Mouse (Mus musculus) MEL (cell line): ENCODE data around the gene Aip. TPM values are rescaled to one million over a fixed set of nuclear protein-coding genes. Genes with fewer than 3 reads are reported as not detected.

ENCODE experiments used
- DNase-seq: peaks from one replicate; pipeline ENCODE4 v3.0.0; 2011; ENCODE audit warnings: low read depth, low spot score
- H3K27ac ChIP-seq: 2 replicates; pipeline ENCODE4 v1.5.1; 2012; ENCODE audit warnings: low read depth, mild to moderate bottlenecking, control low read depth, low read length, moderate library complexity; ENCODE audit not compliant: control insufficient read depth
- H3K27me3 ChIP-seq, 2 experiments: fragments of 150-350 bp in 1 of 2; sonication (generic) in 1 of 2; 2 replicates each; pipeline ENCODE4 v1.6.1; 2012; ENCODE audit warnings: low read length in 2 of 2, mild to moderate bottlenecking in 2 of 2, improper control_type of control experiment in 1 of 2, moderate library complexity in 1 of 2; ENCODE audit not compliant: insufficient read depth in 2 of 2, control insufficient read depth in 1 of 2
- H3K36me3 ChIP-seq, 2 experiments: 2 replicates each; pipeline ENCODE4 v1.6.1; 2012 to 2014; ENCODE audit warnings: low read length in 2 of 2, improper control_type of control experiment in 1 of 2, inconsistent platforms in 1 of 2, mild to moderate bottlenecking in 1 of 2; ENCODE audit not compliant: insufficient read depth in 2 of 2, control insufficient read depth in 1 of 2
- H3K4me1 ChIP-seq, 2 experiments: fragments of 150-350 bp in 1 of 2; sonication (generic) in 1 of 2; 2 replicates each; pipeline ENCODE4 v1.6.1; 2012; ENCODE audit warnings: low read length in 2 of 2, improper control_type of control experiment in 1 of 2, mild to moderate bottlenecking in 1 of 2; ENCODE audit not compliant: insufficient read depth in 2 of 2, control insufficient read depth in 1 of 2
- H3K4me3 ChIP-seq, 2 experiments: fragments of 150-350 bp in 1 of 2; sonication (generic) in 1 of 2; 2 replicates each; pipeline ENCODE4 v1.5.1; 2012; ENCODE audit warnings: low read depth in 2 of 2, low read length in 2 of 2, mild to moderate bottlenecking in 2 of 2, moderate library complexity in 2 of 2, control low read depth in 1 of 2, improper control_type of control experiment in 1 of 2; ENCODE audit not compliant: control insufficient read depth in 1 of 2, insufficient read depth in 1 of 2
- H3K79me2 ChIP-seq: 2 replicates; pipeline ENCODE4 v1.6.1; 2012; ENCODE audit warnings: mild to moderate bottlenecking, low read length, moderate library complexity; ENCODE audit not compliant: control insufficient read depth, poor library complexity, insufficient read depth
- H3K9ac ChIP-seq: 2 replicates; pipeline ENCODE4 v1.6.1; 2012; ENCODE audit warnings: low read depth, mild to moderate bottlenecking, control low read depth, low read length, moderate library complexity; ENCODE audit not compliant: control insufficient read depth, poor library complexity, severe bottlenecking
- H3K9me3 ChIP-seq: fragments of 150-350 bp; sonication (generic); replicated peaks from 2 replicates; pipeline ENCODE4 v1.6.1; 2012; ENCODE audit warnings: mild to moderate bottlenecking, low read length, improper control_type of control experiment, moderate library complexity; ENCODE audit not compliant: insufficient read depth
- BHLHE40 ChIP-seq: IDR thresholded peaks from 2 replicates; pipeline ENCODE4 v1.6.1; 2012; ENCODE audit warnings: low read depth, mild to moderate bottlenecking, inconsistent platforms, low read length, improper control_type of control experiment, borderline replicate concordance
- CTCF ChIP-seq, 3 experiments: IDR thresholded peaks in 2 of 3; conservative IDR thresholded peaks in 1 of 3; 2 replicates each; pipeline ENCODE4 v1.5.1; 2011 to 2012; ENCODE audit warnings: low read length in 3 of 3, low read depth in 2 of 3, mild to moderate bottlenecking in 2 of 3, improper control_type of control experiment in 1 of 3, inconsistent platforms in 1 of 3, mixed read lengths in 1 of 3, moderate library complexity in 1 of 3; ENCODE audit not compliant: control insufficient read depth in 1 of 3, insufficient read depth in 1 of 3, poor library complexity in 1 of 3, severe bottlenecking in 1 of 3
- ELF1 ChIP-seq: IDR thresholded peaks from 2 replicates; pipeline ENCODE4 v1.6.1; 2014; ENCODE audit warnings: low read depth, mild to moderate bottlenecking, inconsistent platforms, low read length, improper control_type of control experiment, moderate library complexity
- ETS1 ChIP-seq: IDR thresholded peaks from 2 replicates; pipeline ENCODE4 v1.6.1; 2012; ENCODE audit warnings: low read depth, mild to moderate bottlenecking, inconsistent platforms, low read length, improper control_type of control experiment, moderate library complexity
- GABPA ChIP-seq: IDR thresholded peaks from 2 replicates; pipeline ENCODE4 v1.6.1; 2012; ENCODE audit warnings: low read depth, mild to moderate bottlenecking, inconsistent platforms, low read length, improper control_type of control experiment, moderate library complexity
- GATA1 ChIP-seq: IDR thresholded peaks from 2 replicates; pipeline ENCODE4 v1.6.1; 2011; ENCODE audit warnings: low read depth, low read length, improper control_type of control experiment
- HCFC1 ChIP-seq: IDR thresholded peaks from 2 replicates; pipeline ENCODE4 v1.6.1; 2012; ENCODE audit warnings: low read depth, mild to moderate bottlenecking, inconsistent platforms, low read length, improper control_type of control experiment, moderate library complexity
- MAFK ChIP-seq: IDR thresholded peaks from 2 replicates; pipeline ENCODE4 v1.6.1; 2011; ENCODE audit warnings: low read depth, mild to moderate bottlenecking, low read length, improper control_type of control experiment, borderline replicate concordance
- MAZ ChIP-seq: IDR thresholded peaks from 2 replicates; pipeline ENCODE4 v1.6.1; 2012; ENCODE audit warnings: low read depth, mild to moderate bottlenecking, inconsistent platforms, low read length, improper control_type of control experiment
- MYC ChIP-seq: IDR thresholded peaks from 2 replicates; pipeline ENCODE4 v1.6.1; 2011; ENCODE audit warnings: low read depth, mild to moderate bottlenecking, low read length, improper control_type of control experiment, moderate library complexity
- NELFE ChIP-seq: IDR thresholded peaks from 2 replicates; pipeline ENCODE4 v1.6.1; 2011; ENCODE audit warnings: low read depth, low read length, improper control_type of control experiment
- POLR2A ChIP-seq, 2 experiments: IDR thresholded peaks; 2 replicates each; pipeline ENCODE4 v1.6.1; 2011 to 2012; ENCODE audit warnings: low read length in 2 of 2, mild to moderate bottlenecking in 2 of 2, control low read depth in 1 of 2, improper control_type of control experiment in 1 of 2, low read depth in 1 of 2, moderate library complexity in 1 of 2; ENCODE audit not compliant: control insufficient read depth in 1 of 2, insufficient read depth in 1 of 2, poor library complexity in 1 of 2
- POLR2AphosphoS5 ChIP-seq: IDR thresholded peaks from 2 replicates; pipeline ENCODE4 v1.6.1; 2012; ENCODE audit warnings: low read depth, borderline replicate concordance, mild to moderate bottlenecking, inconsistent platforms, low read length, moderate library complexity, mixed read lengths
- SMC3 ChIP-seq: IDR thresholded peaks from 2 replicates; pipeline ENCODE4 v1.6.1; 2011; ENCODE audit warnings: low read depth, low read length, improper control_type of control experiment
- TBP ChIP-seq: IDR thresholded peaks from 2 replicates; pipeline ENCODE4 v1.8.0; 2011; ENCODE audit warnings: low read depth, low read length, improper control_type of control experiment
- TCF12 ChIP-seq: IDR thresholded peaks from 2 replicates; pipeline ENCODE4 v1.6.1; 2014; ENCODE audit warnings: low read depth, mild to moderate bottlenecking, inconsistent platforms, low read length, improper control_type of control experiment, moderate library complexity
- ZMIZ1 ChIP-seq: IDR thresholded peaks from 2 replicates; pipeline ENCODE4 v1.6.1; 2012; ENCODE audit warnings: low read depth, mild to moderate bottlenecking, inconsistent platforms, low read length, improper control_type of control experiment, moderate library complexity
- ZNF384 ChIP-seq: IDR thresholded peaks from 2 replicates; pipeline ENCODE4 v1.6.1; 2012; ENCODE audit warnings: low read depth, mild to moderate bottlenecking, inconsistent platforms, low read length, improper control_type of control experiment
- polyA plus RNA-seq, 2 experiments: library from polyadenylated mRNA; stranded (reverse) in 1 of 2; unstranded in 1 of 2; fragments of >175 nt in 1 of 2; fragments of >200 nt in 1 of 2; gene quantifications; 2 replicates each; pipeline versions ENCODE4 v1.2.1 to v1.2.4; 2012; ENCODE audit warnings: low replicate concordance in 2 of 2, low read depth in 1 of 2; ENCODE audit not compliant: insufficient read length in 2 of 2, insufficient read depth in 1 of 2, missing spikeins in 1 of 2
- total RNA-seq: library from RNA; depleted of rRNA; stranded (reverse); fragments of 300-350 nt; gene quantifications from 2 replicates; pipeline ENCODE4 v1.2.3, GENCODE M21; 2012

Aip gene
- total and polyA plus RNA-seq, 3 experiments = 37.8 to 101 TPM; not detected in 1

DNA sequence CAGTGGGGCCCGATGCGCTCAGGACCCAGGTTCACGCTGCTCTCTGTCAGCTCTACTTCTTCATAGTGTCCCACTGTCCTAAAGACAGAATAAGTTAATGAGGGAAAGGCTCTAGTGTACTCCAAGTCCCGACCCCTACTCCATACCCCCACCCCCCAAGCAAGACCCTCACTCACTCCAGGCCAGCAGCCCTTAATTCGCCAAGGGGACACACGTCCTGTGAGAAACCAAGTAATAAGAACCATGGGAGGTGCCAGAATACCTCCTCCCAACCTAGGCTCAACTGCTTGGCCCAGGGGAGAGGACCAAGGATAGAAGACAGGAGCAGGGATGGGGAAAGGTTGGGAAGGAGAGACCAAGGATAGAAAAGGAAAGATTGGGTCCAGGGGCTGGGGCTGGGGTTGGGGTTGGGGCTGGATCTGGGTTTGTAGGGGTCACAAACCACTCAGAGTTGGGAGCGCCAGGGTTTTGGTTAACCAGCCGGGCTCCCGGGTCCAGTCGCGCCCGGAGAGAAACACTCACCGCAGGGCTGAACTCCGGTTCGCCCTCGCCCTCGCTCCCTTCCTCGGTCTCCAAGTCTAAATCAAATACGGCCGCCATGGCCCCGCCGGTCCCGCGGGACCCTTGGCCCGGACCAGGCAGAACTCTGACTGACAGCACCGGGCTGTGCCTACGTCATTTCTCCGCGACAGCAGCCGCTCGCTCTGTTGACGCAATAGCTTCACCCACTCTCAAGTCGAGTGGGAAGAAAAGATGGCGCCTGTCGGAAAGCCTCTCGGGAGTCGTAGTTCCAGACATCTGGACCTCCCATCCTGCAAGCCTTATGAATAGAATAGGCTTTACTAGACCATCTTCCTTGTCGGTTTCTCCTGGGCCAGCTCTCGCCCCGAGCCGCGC, 37.2 kb upstream of the Aip start, which contains the start of gene Rps6kb2 (continued):
- TF ChIP-seq ELF1 = peak; percentile 64
- peak in 1 of 2 experiments; percentile 80; a peak in 2 of 4 replicates for TF ChIP-seq POLR2A (IDR thresholded peaks at IDR 0.05; ENCODE audit: control insufficient read depth in 1 of 2, insufficient read depth in 1 of 2, low read depth in 1 of 2, low read length in 2 of 2, poor library complexity in 1 of 2)
- no peak for TF ChIP-seq GATA1
- TF ChIP-seq GABPA = no peak
- TF ChIP-seq MAFK = no peak

DNA sequence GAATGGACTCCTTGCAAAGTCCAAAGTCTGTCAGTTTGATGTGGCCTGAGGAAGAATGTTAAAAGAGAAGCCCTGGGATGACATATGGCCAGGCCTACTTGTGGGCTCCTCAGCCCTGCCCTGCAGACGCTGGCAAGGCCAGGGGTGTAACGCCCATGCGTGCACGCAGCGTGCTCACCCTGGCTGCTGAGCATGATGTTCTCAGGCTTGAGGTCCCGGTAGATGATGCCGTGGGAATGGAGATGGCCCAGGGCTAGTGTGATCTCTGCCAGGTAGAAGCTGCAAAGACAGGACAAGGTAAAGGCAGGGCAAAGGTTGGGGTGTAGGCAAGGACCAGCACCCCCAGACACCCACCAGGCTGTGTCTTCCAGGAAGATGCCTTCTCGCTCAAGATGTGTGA, 33.4 kb upstream of the Aip start:
- peaks cover 0 to 12% of the 10 kb centered on the region in 2 experiments; a peak in 3 of 4 replicates for H3K36me3 ChIP-seq
- no peak for DNase-seq
- no peak overlapping the region for H3K27ac ChIP-seq
- TF ChIP-seq ZNF384 = no peak
- TF ChIP-seq POLR2AphosphoS5 = no peak
- no peak for TF ChIP-seq MAFK
- TF ChIP-seq ETS1 = no peak
- no peak for TF ChIP-seq BHLHE40
- TF ChIP-seq MAZ = no peak
- no peak for TF ChIP-seq SMC3
- TF ChIP-seq NELFE = no peak
- TF ChIP-seq TCF12 = no peak
- TF ChIP-seq MYC = no peak
- TF ChIP-seq ZMIZ1 = no peak
- no peak for TF ChIP-seq TBP
- no peak for TF ChIP-seq CTCF (IDR thresholded peaks at IDR 0.05 in 2 of 3, conservative IDR thresholded peaks at IDR 0.05 in 1 of 3; ENCODE audit: control insufficient read depth in 1 of 3, insufficient read depth in 1 of 3, low read depth in 2 of 3, low read length in 3 of 3, poor library complexity in 1 of 3, severe bottlenecking in 1 of 3)
- H3K9ac ChIP-seq = no peak overlapping the region
- H3K4me1 ChIP-seq = peaks cover 5 to 24% of the 10 kb centered on the region in 2 experiments
- H3K79me2 ChIP-seq = peaks cover 10% of the 10 kb centered on the region
- H3K9me3 ChIP-seq = no peaks in the 10 kb centered on the region
- H3K4me3 ChIP-seq = no peak overlapping the region
- H3K27me3 ChIP-seq = no peaks in the 10 kb centered on the region

DNA sequence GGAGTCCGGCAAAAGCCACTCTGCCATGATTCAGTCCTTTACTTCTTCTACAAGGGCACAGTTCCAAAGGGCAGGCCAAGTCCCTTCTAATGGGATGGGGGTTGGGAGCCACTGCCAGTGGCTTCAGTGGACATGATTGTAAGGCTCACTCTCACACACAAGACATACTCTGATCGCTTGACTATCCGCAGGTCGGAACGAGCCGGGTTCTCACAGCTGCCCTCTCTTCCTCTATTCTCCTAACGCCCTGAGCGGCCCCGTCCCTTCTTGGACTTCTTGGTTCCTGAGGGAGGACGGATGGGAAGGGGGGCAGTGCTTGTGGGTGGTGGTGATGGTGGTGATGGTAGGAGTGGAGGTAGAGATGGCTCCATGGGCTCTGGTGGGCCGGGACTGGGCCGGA, 31.1 kb upstream of the Aip start:
- TF ChIP-seq MYC = no peak
- TF ChIP-seq HCFC1 = no peak
- no peak for TF ChIP-seq ELF1
- TF ChIP-seq SMC3 = no peak
- no peak overlapping the region for H3K4me3 ChIP-seq
- H3K4me1 ChIP-seq = peaks cover 4 to 9% of the 10 kb centered on the region in 2 experiments; a peak in 3 of 4 replicates

More for the DNA sequence above, 31.1 kb upstream of the Aip start:
- Histone ChIP-seq H3K27ac (no peak overlapping the region), H3K9me3 (no peaks in the 10 kb centered on the region), H3K27me3 (no peaks in the 10 kb centered on the region), H3K36me3 (peaks cover 1 to 2% of the 10 kb centered on the region in 2 experiments; a peak in 3 of 4 replicates), H3K9ac (no peak overlapping the region), H3K79me2 (peaks cover 7% of the 10 kb centered on the region)
- no peak for DNase-seq
